Mouse (Mus musculus) limb, embryonic 14.5 days (tissue): ENCODE measurements around the gene Mvb12b. TPM values are rescaled to one million over a fixed set of nuclear protein-coding genes. Genes with fewer than 3 reads are reported as not detected.

Experiments used
- ATAC-seq: fragments of 200-750 bp; cut with Nextera tagmentation; 2 replicates; pipeline ENCODE4 v1.8.0; 2017; ENCODE audit warnings: low read depth, moderate number of reproducible peaks, moderate TSS enrichment; ENCODE audit not compliant: low FRiP score
- DNase-seq: peaks from one replicate; pipeline ENCODE4 v3.0.0-alpha.2; 2015; ENCODE audit warnings: low spot score
- H3K27ac ChIP-seq: fragments of 300-500 bp; sonication (generic); replicated peaks from 2 replicates; pipeline ENCODE4 v1.5.1; 2014; ENCODE audit warnings: low read depth, mild to moderate bottlenecking, low read length, moderate library complexity, mixed read lengths
- H3K27me3 ChIP-seq: fragments of 300-500 bp; sonication (generic); 2 replicates; pipeline ENCODE4 v1.6.1; 2014; ENCODE audit warnings: low read length, mixed read lengths; ENCODE audit not compliant: control insufficient read depth, insufficient read depth
- H3K36me3 ChIP-seq: fragments of 300-500 bp; sonication (generic); 2 replicates; pipeline ENCODE4 v1.6.1; 2014; ENCODE audit warnings: mild to moderate bottlenecking, low read length, moderate library complexity, mixed read lengths; ENCODE audit not compliant: control insufficient read depth, insufficient read depth
- H3K4me1 ChIP-seq: fragments of 300-500 bp; sonication (generic); 2 replicates; pipeline ENCODE4 v1.6.1; 2014; ENCODE audit warnings: antibody characterized with exemption, low read length, mixed read lengths; ENCODE audit not compliant: control insufficient read depth, insufficient read depth
- H3K4me2 ChIP-seq: fragments of 300-500 bp; sonication (generic); replicated peaks from 2 replicates; pipeline ENCODE4 v1.6.1; 2014; ENCODE audit warnings: low read depth, mild to moderate bottlenecking, low read length, moderate library complexity; ENCODE audit not compliant: severe bottlenecking
- H3K4me3 ChIP-seq: fragments of 300-500 bp; sonication (generic); replicated peaks from 2 replicates; pipeline ENCODE4 v1.5.1; 2014; ENCODE audit warnings: low read length
- H3K9ac ChIP-seq: fragments of 300-500 bp; sonication (generic); 2 replicates; pipeline ENCODE4 v1.6.1; 2014; ENCODE audit warnings: mild to moderate bottlenecking, low read depth, low read length, moderate library complexity; ENCODE audit not compliant: severe bottlenecking
- H3K9me3 ChIP-seq: fragments of 300-500 bp; sonication (generic); 2 replicates; pipeline ENCODE4 v1.6.1; 2016; ENCODE audit warnings: low read length; ENCODE audit not compliant: control insufficient read depth
- POLR2A ChIP-seq: fragments of 200-500 bp; IDR thresholded peaks from 2 replicates; pipeline ENCODE4 v1.8.0; 2012; ENCODE audit warnings: inconsistent platforms, mild to moderate bottlenecking, moderate library complexity, borderline replicate concordance; ENCODE audit not compliant: insufficient read depth, insufficient read length; ENCODE audit errors: extremely low read depth
- WGBS: fragments of 180-500 bp; shearing (Covaris S2); extraction: QIAGEN DNeasy Blood & Tissue Kit; methylation state at CpG from one replicate; pipeline ENCODE4 v1.1.7; 2014; 5-methylcytosine and 5-hydroxymethylcytosine counted together
- polyA plus RNA-seq, 2 experiments: library from polyadenylated mRNA; depleted of rRNA in 1 of 2; stranded (reverse) in 1 of 2; unstranded in 1 of 2; fragments of >200 nt; fragmentation: Nextera tagmentation in 1 of 2; extraction: Ambion mirVana in 1 of 2; gene quantifications; 2 replicates each; pipeline versions ENCODE4 v1.2.1 to v1.2.3; 2012 to 2014

Gene Mvb12b
- polyA plus RNA-seq, 2 experiments, result 17.5 to 26.6 TPM

DNA sequence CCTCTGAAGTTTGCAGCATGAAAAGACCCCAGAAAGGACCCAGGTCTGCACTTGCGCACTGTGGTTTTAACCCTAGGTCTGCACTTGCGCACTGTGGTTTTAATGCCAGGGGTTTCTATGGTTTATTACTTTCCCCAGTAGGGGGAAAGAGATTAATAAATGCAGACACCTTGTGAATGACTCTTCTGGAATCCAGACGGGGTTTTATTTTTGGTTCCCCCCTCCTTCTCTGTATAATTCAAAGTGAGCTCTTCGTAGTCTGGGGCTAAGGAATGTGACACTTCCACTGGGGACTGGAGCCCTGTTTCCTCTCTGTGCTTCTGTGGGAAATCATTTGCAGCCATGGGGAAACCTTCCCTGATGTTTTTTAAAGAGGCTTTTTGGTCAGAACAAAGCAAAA lies 113.6 kb downstream of the Mvb12b start:
- no peak overlapping the region for H3K9ac ChIP-seq
- H3K27me3 ChIP-seq, result no peaks in the 10 kb centered on the region
- peaks cover 19% of the 10 kb centered on the region for H3K9me3 ChIP-seq
- peak; percentile 60 for ATAC-seq
- H3K4me1 ChIP-seq, result peaks cover 35% of the 10 kb centered on the region
- no peak overlapping the region for H3K4me3 ChIP-seq
- peaks cover 22% of the 10 kb centered on the region for H3K36me3 ChIP-seq
- TF ChIP-seq POLR2A, result no peak
- H3K27ac ChIP-seq, result peak overlapping the region; percentile 84
- 15% methylated on average over 4 of the region's 4 CpGs for WGBS
- 0 out of 2 replicates have a peak overlapping the region, but pooled peaks have one; percentile 15 for H3K4me2 ChIP-seq
- peak; percentile 59 for DNase-seq

DNA sequence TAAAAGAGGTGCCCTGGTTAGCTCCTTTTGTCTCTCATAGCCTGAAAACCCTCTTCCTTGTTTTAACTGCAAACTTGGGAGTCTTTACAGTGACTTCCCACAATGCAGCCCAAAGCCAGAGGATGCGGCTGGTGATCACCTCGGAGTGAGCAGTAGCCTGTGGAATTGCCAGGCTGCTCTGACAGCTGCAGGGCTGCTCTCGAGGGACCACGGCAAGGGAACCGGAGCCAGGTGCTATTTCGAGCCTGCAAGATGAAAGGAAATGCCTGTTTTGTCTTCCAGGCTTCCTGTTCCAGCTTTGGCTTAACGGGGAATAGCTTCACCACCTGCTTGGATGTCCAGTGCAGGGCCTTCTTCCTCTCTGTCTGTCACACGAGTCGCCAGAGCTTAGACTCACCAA lies 115.3 kb downstream of the Mvb12b start:
- Histone ChIP-seq H3K4me1 (peaks cover 35% of the 10 kb centered on the region), H3K9ac (no peak overlapping the region), H3K9me3 (peaks cover 2% of the 10 kb centered on the region), H3K36me3 (peaks cover 6% of the 10 kb centered on the region), H3K4me3 (no peak overlapping the region), H3K4me2 (no peak overlapping the region), H3K27me3 (no peaks in the 10 kb centered on the region), H3K27ac (no peak overlapping the region; the same call in 1 of the 2 replicates)
- DNase-seq (no peak), ATAC-seq (no peak)
- no peak for TF ChIP-seq POLR2A
- WGBS, result 20% methylated on average over 9 of the region's 9 CpGs

DNA sequence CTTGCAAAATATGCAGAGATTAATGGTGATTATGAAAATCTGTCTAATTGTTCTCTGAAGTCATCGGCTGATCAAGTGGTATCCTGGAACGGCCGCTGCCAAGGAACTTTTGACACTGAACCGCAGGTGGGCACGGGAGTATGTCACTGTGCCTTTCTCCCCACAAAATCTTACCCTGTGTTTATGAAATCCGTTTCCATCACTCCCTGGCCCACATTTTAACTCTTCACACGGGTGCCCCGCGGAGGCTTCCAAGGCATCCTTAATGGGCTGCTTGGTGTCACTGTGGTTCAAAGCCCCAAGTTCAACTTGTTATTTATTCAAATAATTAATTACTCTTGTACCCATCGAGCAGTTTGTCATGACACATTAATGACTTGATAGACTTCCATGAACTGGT lies 116.4 kb downstream of the Mvb12b start:
- no peak overlapping the region for H3K4me3 ChIP-seq
- no peak overlapping the region for H3K9ac ChIP-seq
- peaks cover 35% of the 10 kb centered on the region for H3K4me1 ChIP-seq
- ATAC-seq, result no peak
- no peak for DNase-seq
- no peak overlapping the region for H3K27ac ChIP-seq
- 73% methylated on average over 10 of the region's 10 CpGs for WGBS
- H3K4me2 ChIP-seq, result no peak overlapping the region
- 0 out of 2 replicates have a peak, but pooled peaks cover 3% of the 10 kb centered on the region for H3K36me3 ChIP-seq
- no peaks in the 10 kb centered on the region for H3K27me3 ChIP-seq
- H3K9me3 ChIP-seq, result no peaks in the 10 kb centered on the region
- no peak for TF ChIP-seq POLR2A

- H3K4me1 ChIP-seq, result peaks cover 31% of the 10 kb centered on the region
- WGBS, result 87% methylated on average over 4 of the region's 4 CpGs
- 0 out of 2 replicates have a peak, but pooled peaks cover 3% of the 10 kb centered on the region for H3K36me3 ChIP-seq
- H3K9ac ChIP-seq, result no peak overlapping the region
- DNase-seq (no peak), ATAC-seq (no peak)
- no peaks in the 10 kb centered on the region for H3K27me3 ChIP-seq
- no peaks in the 10 kb centered on the region for H3K9me3 ChIP-seq
- H3K27ac ChIP-seq, result no peak overlapping the region
- TF ChIP-seq POLR2A, result no peak
- H3K4me3 ChIP-seq, result no peak overlapping the region
- H3K4me2 ChIP-seq, result no peak overlapping the region
Measured at GRCm38 (mm10) chr2:33770526-33771130, 117.1 kb downstream of the Mvb12b start.

GRCm38 (mm10) chr2:33764476-33764875 lies 123.3 kb downstream of the Mvb12b start:
- no peak overlapping the region for H3K9ac ChIP-seq
- H3K27me3 ChIP-seq, result no peaks in the 10 kb centered on the region
- peaks cover 27% of the 10 kb centered on the region for H3K4me1 ChIP-seq
- DNase-seq (peak; percentile 76), ATAC-seq (peak; percentile 67)
- H3K4me3 ChIP-seq, result no peak overlapping the region
- 27% methylated on average over 8 of the region's 8 CpGs for WGBS
- no peak overlapping the region for H3K27ac ChIP-seq
- H3K36me3 ChIP-seq, result 0 out of 2 replicates have a peak, but pooled peaks cover 6% of the 10 kb centered on the region
- no peaks in the 10 kb centered on the region for H3K9me3 ChIP-seq
- no peak for TF ChIP-seq POLR2A
- H3K4me2 ChIP-seq, result no peak overlapping the region

GRCm38 (mm10) chr2:33762210-33762609 lies 125.5 kb downstream of the Mvb12b start:
- no peak for TF ChIP-seq POLR2A
- DNase-seq (no peak), ATAC-seq (no peak)
- Histone ChIP-seq H3K4me1 (peaks cover 27% of the 10 kb centered on the region), H3K4me2 (no peak overlapping the region), H3K9ac (peak overlapping the region; percentile 32; the same call in 1 of the 2 replicates), H3K9me3 (no peaks in the 10 kb centered on the region), H3K27me3 (no peaks in the 10 kb centered on the region), H3K36me3 (0 out of 2 replicates have a peak, but pooled peaks cover 6% of the 10 kb centered on the region), H3K4me3 (no peak overlapping the region), H3K27ac (peak overlapping the region; percentile 52; the same call in 1 of the 2 replicates)
- 35% methylated on average over 6 of the region's 6 CpGs for WGBS
